Mouse (Mus musculus): ENCODE results near the gene Usp46. TPM values are rescaled to one million over a fixed set of nuclear protein-coding genes. Genes with fewer than 3 reads are reported as not detected.

The Usp46 gene
- polyA plus RNA-seq, 1 experiment from 2014 or later: 52.3 TPM

DNA sequence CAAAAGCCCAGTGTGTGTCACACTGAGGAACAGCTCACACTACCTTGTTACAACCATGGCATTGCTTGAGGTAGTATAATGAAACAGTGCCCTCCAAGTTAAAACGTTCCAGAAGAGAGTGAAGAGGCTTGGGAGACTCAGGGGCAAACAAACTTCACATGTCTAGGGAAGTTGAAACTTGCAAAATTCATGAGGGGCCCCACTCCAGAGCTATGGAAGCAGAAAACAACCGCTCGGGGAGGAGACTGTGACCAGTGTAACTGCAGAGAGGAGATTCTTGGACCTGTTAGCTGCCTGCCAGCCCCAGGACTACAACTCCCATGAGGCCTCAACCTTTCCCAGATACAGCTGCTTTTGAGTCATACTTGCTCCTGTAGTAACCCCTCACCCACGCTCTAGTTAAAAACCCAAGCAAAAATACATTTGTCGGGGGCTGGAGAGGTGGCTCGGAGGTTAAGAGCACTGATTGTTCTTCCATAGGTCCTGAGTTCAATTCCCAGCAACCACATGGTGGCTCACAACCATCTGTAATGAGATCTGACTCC, 25.4 kb downstream of the Usp46 start:
- peak; percentile 46 for ATAC-seq (ENCODE audit: low read depth)
- H3K4me3 ChIP-seq (ENCODE audit: low read length): no peak overlapping the region
- peaks cover 1% of the 10 kb centered on the region; the same call in 1 of the 2 replicates for H3K36me3 ChIP-seq (ENCODE audit: control insufficient read depth, insufficient read depth, low read length)
- WGBS: 61% methylated on average over 6 of the region's 6 CpGs
- H3K4me2 ChIP-seq (ENCODE audit: low read depth, low read length): no peak overlapping the region
- no peaks in the 10 kb centered on the region for H3K9me3 ChIP-seq (ENCODE audit: control insufficient read depth, low read length)
- H3K27ac ChIP-seq (ENCODE audit: low read length): no peak overlapping the region
- H3K27me3 ChIP-seq (ENCODE audit: control insufficient read depth, insufficient read depth, low read depth, low read length): no peaks in the 10 kb centered on the region
- H3K9ac ChIP-seq (ENCODE audit: low read length): no peak overlapping the region
- peaks cover 5% of the 10 kb centered on the region; the same call in 1 of the 2 replicates for H3K4me1 ChIP-seq (replicated peaks; ENCODE audit: control insufficient read depth, insufficient read depth, low read length)

DNA sequence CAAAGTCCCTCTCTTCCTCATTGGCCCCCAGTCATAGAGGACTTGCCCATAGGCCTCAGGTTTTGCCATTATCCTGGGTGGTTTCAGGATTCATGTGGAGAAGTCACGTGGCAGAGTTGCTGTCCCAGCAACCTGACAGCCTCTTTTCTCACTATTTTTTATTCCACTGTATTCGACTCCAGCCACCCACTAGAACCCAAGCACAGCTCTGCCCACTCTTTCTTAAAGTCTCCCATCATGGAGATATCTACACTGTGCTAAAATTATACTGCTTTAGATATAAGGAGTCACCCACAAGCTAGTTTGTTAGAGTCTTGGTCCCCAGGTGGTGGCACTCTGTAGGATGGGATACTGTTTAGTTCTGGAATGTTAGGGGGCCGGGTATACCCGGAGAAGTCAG, 27.7 kb downstream of the Usp46 start:
- no peak overlapping the region for H3K27ac ChIP-seq (ENCODE audit: low read length)
- H3K36me3 ChIP-seq (ENCODE audit: control insufficient read depth, insufficient read depth, low read length): peaks cover 6% of the 10 kb centered on the region
- WGBS: 89% methylated on average over 4 of the region's 4 CpGs
- H3K27me3 ChIP-seq (ENCODE audit: control insufficient read depth, insufficient read depth, low read depth, low read length): no peaks in the 10 kb centered on the region
- peaks cover 5% of the 10 kb centered on the region; the same call in 1 of the 2 replicates for H3K4me1 ChIP-seq (replicated peaks; ENCODE audit: control insufficient read depth, insufficient read depth, low read length)
- ATAC-seq (ENCODE audit: low read depth): no peak
- H3K9me3 ChIP-seq (ENCODE audit: control insufficient read depth, low read length): no peaks in the 10 kb centered on the region
- no peak overlapping the region for H3K9ac ChIP-seq (ENCODE audit: low read length)
- no peak overlapping the region for H3K4me3 ChIP-seq (ENCODE audit: low read length)
- no peak overlapping the region for H3K4me2 ChIP-seq (ENCODE audit: low read depth, low read length)

DNA sequence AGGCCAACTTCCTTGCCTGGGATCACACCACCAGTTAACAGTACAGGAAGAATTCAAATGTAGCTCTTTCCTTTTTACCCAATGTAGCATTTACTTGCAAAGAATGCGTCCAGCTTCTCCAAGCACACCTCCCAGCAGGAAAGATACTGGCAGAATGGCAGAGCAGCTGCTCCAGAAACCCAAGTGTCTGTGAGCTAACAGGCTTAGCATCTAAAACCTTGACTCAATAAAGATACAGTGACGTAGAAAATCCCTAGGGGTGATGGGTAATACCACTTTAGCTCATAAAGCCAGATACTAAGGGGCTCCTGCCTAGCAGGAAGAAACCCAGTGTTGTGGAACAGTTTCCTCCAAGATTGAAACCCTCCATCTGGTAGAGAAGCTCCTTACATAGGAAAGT, 32.8 kb downstream of the Usp46 start:
- peaks cover 21% of the 10 kb centered on the region for H3K36me3 ChIP-seq (ENCODE audit: control insufficient read depth, insufficient read depth, low read length)
- H3K27me3 ChIP-seq (ENCODE audit: control insufficient read depth, insufficient read depth, low read depth, low read length): no peaks in the 10 kb centered on the region
- H3K27ac ChIP-seq (ENCODE audit: low read length): no peak overlapping the region
- 80% methylated on average over 2 of the region's 2 CpGs for WGBS
- no peaks in the 10 kb centered on the region for H3K9me3 ChIP-seq (ENCODE audit: control insufficient read depth, low read length)
- H3K4me1 ChIP-seq (replicated peaks; ENCODE audit: control insufficient read depth, insufficient read depth, low read length): peaks cover 7% of the 10 kb centered on the region
- H3K4me2 ChIP-seq (ENCODE audit: low read depth, low read length): no peak overlapping the region
- H3K9ac ChIP-seq (ENCODE audit: low read length): no peak overlapping the region
- H3K4me3 ChIP-seq (ENCODE audit: low read length): no peak overlapping the region
- ATAC-seq (ENCODE audit: low read depth): no peak

DNA sequence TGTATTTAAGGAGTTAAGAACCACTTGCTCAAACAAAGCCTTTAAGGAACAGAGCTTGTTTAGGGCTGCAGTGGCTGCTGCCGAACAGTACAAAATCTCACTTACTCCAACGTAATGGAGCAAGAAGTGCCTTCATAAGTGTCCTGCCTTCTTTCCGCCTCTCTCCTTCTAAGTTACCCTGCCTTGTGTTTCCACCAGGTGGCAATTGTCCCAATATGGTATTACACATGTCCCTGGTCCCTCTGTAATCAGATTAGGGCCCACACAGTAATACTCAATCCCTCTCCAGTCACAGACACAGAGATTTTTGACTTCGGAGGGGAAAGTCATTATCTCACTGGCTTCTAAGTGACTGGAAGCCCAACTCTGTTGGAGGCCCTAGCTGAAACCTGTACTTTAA, 34.1 kb downstream of the Usp46 start:
- Histone ChIP-seq H3K9me3 (ENCODE audit: control insufficient read depth, low read length) (no peaks in the 10 kb centered on the region), H3K9ac (ENCODE audit: low read length) (no peak overlapping the region), H3K27me3 (ENCODE audit: control insufficient read depth, insufficient read depth, low read depth, low read length) (no peaks in the 10 kb centered on the region), H3K4me2 (ENCODE audit: low read depth, low read length) (no peak overlapping the region), H3K27ac (ENCODE audit: low read length) (no peak overlapping the region), H3K4me3 (ENCODE audit: low read length) (no peak overlapping the region), H3K36me3 (ENCODE audit: control insufficient read depth, insufficient read depth, low read length) (peaks cover 21% of the 10 kb centered on the region), H3K4me1 (replicated peaks; ENCODE audit: control insufficient read depth, insufficient read depth, low read length) (peaks cover 9% of the 10 kb centered on the region)
- WGBS: 79% methylated on average over 4 of the region's 4 CpGs
- ATAC-seq (ENCODE audit: low read depth): 0 out of 2 replicates have a peak, but pooled peaks have one; percentile 20

DNA sequence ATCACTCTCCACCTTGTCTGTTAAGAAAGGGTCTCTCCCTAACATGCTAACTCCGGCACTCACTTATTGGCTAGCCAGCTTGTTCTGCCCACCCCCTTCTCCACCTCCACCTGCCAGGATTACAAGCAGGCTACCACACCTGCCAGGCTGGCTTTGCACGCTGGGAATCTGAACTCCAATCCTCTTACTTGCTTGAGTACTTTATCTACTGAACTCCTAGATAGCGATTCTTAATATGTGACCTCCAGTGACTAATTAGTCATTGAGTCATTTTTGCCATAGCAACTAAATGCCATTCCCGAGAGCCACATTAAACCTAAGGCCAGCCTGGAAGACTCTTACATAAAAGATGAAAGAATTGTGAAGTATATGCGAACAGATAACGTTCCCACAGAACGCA, 38.4 kb downstream of the Usp46 start:
- Histone ChIP-seq H3K4me1 (replicated peaks; ENCODE audit: control insufficient read depth, insufficient read depth, low read length) (peaks cover 7% of the 10 kb centered on the region; the same call in 1 of the 2 replicates), H3K4me2 (ENCODE audit: low read depth, low read length) (no peak overlapping the region), H3K27ac (ENCODE audit: low read length) (no peak overlapping the region), H3K36me3 (ENCODE audit: control insufficient read depth, insufficient read depth, low read length) (peaks cover 19% of the 10 kb centered on the region), H3K27me3 (ENCODE audit: control insufficient read depth, insufficient read depth, low read depth, low read length) (no peaks in the 10 kb centered on the region), H3K9ac (ENCODE audit: low read length) (no peak overlapping the region), H3K9me3 (ENCODE audit: control insufficient read depth, low read length) (no peaks in the 10 kb centered on the region), H3K4me3 (ENCODE audit: low read length) (no peak overlapping the region)
- peak; percentile 45; the same call in 1 of the 2 replicates for ATAC-seq (ENCODE audit: low read depth)
- WGBS: 39% methylated on average over 7 of the region's 7 CpGs

DNA sequence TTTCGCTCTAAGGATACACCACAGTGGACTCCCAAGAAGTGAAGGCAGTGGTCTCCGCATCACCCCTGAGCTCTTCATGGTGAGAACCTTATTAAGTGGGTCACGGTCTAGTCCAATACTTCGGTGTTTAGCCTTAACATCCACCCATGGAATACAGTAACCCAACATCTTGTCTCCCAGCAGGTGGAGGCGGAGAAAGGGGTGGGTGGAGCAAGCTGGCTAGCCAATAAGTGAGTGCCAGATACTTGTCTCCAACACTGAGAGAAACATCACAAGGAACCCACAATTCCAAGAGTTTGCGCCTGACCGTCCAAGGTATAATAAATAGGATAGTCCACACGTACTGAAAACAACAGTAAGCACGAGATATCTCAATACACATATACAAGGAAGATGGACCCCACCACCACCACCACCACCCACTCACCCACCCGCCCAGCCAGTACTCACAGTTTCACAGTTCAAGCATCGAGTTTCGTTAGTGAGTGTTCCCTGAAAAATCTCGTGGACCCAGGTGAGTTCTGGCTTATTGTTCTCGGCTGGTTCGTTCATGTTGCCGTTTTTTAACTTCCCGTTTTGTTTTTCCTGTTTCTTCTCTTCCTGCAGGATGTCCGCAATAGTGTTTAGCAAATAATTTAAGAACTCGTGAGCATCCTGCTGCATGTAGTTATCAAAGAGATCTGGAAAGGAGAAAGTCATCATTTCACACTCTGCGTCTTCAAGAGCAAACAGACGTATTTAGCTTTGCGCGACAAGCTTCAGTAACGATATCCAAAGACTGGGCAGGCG, 39.3 kb downstream of the Usp46 start:
- H3K27ac ChIP-seq (ENCODE audit: low read length): no peak overlapping the region

DNA sequence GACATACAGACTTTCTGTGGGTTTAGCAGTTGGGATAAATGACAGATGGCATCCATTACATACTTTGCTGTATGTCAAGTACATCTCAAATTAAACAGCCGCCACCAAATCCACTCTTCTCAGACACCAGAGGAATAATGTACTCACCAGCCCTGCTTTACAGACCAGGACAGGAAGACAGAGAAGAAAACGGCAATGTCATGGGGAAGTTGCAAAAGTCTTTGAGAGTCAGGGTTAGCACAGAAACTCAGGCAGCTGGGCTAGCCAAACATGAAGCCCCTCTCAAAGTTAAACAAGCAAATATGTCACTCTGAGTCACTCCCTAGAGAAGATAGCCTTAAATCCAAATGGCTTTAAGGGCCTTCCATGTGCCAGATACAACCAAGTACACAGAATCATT, 40.0 kb downstream of the Usp46 start:
- Histone ChIP-seq H3K4me3 (ENCODE audit: low read length) (no peak overlapping the region), H3K9ac (ENCODE audit: low read length) (no peak overlapping the region), H3K9me3 (ENCODE audit: control insufficient read depth, low read length) (no peaks in the 10 kb centered on the region), H3K4me2 (ENCODE audit: low read depth, low read length) (no peak overlapping the region), H3K27me3 (ENCODE audit: control insufficient read depth, insufficient read depth, low read depth, low read length) (no peaks in the 10 kb centered on the region), H3K27ac (ENCODE audit: low read length) (no peak overlapping the region), H3K4me1 (replicated peaks; ENCODE audit: control insufficient read depth, insufficient read depth, low read length) (peaks cover 7% of the 10 kb centered on the region; the same call in 1 of the 2 replicates), H3K36me3 (ENCODE audit: control insufficient read depth, insufficient read depth, low read length) (peaks cover 19% of the 10 kb centered on the region)
- no peak for ATAC-seq (ENCODE audit: low read depth)
- 82% methylated on average over 2 of the region's 2 CpGs for WGBS

More for the DNA sequence above, 39.3 kb downstream of the Usp46 start:
- 81% methylated on average over 25 of the region's 25 CpGs for WGBS
- H3K4me1 ChIP-seq (replicated peaks; ENCODE audit: control insufficient read depth, insufficient read depth, low read length): peaks cover 7% of the 10 kb centered on the region; the same call in 1 of the 2 replicates
- H3K9me3 ChIP-seq (ENCODE audit: control insufficient read depth, low read length): no peaks in the 10 kb centered on the region
- no peak overlapping the region for H3K9ac ChIP-seq (ENCODE audit: low read length)
- no peak overlapping the region for H3K4me2 ChIP-seq (ENCODE audit: low read depth, low read length)
- no peaks in the 10 kb centered on the region for H3K27me3 ChIP-seq (ENCODE audit: control insufficient read depth, insufficient read depth, low read depth, low read length)
- no peak for ATAC-seq (ENCODE audit: low read depth)
- H3K4me3 ChIP-seq (ENCODE audit: low read length): no peak overlapping the region
- H3K36me3 ChIP-seq (ENCODE audit: control insufficient read depth, insufficient read depth, low read length): peaks cover 19% of the 10 kb centered on the region

DNA sequence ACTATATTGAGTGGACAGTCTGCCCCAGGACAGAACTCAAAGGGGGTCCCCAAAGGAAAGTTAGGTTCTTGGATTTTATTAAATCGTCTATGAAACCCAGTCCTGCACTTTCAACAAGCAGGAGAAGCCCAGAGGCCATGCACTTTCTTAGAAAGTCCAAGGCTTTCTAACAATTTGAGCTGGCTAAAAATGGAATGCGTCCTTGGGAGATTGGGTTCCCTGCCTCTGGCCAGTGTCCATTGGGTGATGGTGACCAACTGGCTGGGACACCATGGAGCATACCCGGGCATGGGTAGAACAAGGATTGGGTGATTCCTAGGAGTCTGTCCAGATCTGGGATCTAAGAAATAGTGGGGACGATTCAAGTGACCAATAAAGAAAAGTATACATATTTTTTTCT, 47.7 kb downstream of the Usp46 start:
- 0 out of 2 replicates have a peak, but pooled peaks cover 2% of the 10 kb centered on the region for H3K9me3 ChIP-seq (ENCODE audit: control insufficient read depth, low read length)
- H3K9ac ChIP-seq (ENCODE audit: low read length): no peak overlapping the region
- H3K36me3 ChIP-seq (ENCODE audit: control insufficient read depth, insufficient read depth, low read length): peaks cover 21% of the 10 kb centered on the region
- no peak for ATAC-seq (ENCODE audit: low read depth)
- H3K4me3 ChIP-seq (ENCODE audit: low read length): no peak overlapping the region
- no peaks in the 10 kb centered on the region for H3K27me3 ChIP-seq (ENCODE audit: control insufficient read depth, insufficient read depth, low read depth, low read length)
- no peaks in the 10 kb centered on the region for H3K4me1 ChIP-seq (replicated peaks; ENCODE audit: control insufficient read depth, insufficient read depth, low read length)
- no peak overlapping the region for H3K4me2 ChIP-seq (ENCODE audit: low read depth, low read length)
- no peak overlapping the region for H3K27ac ChIP-seq (ENCODE audit: low read length)
- 92% methylated on average over 4 of the region's 4 CpGs for WGBS

DNA sequence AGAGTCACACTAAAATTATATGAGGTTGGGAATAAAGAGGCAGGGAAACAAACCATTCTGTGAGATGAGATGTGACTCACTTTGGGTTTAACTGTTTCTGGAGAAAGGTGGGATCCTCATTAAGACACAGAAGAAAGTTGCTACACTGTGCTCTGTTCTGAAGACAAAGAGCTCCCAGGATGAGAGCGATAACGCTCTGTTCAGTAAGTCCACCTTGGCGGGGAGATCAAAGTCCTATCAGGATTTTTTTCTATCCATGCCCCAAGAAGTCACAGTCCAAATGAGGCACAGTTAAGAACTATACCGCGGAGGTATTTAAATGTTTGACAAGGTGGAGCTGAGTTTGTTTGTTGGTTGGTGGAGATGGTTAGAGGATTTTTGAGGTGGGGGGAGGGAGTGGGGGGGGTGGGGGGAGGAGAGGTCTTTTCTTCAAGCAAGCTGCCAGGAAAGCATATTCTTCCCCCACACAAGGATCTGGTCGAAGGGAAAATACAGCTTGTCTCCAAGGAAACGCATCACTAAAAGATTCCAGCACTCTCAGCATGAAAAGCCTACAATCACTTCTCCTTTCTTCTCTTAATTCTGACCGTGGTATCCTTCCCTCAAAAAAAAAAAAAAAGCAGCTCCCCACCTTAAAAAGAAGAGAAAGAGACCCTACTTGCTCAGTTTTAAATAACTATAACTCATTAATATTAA, 49.2 kb downstream of the Usp46 start:
- Histone ChIP-seq H3K27me3 (ENCODE audit: control insufficient read depth, insufficient read depth, low read depth, low read length) (no peaks in the 10 kb centered on the region), H3K4me3 (ENCODE audit: low read length) (no peak overlapping the region), H3K4me1 (replicated peaks; ENCODE audit: control insufficient read depth, insufficient read depth, low read length) (no peaks in the 10 kb centered on the region), H3K9ac (ENCODE audit: low read length) (no peak overlapping the region), H3K36me3 (ENCODE audit: control insufficient read depth, insufficient read depth, low read length) (peaks cover 30% of the 10 kb centered on the region), H3K4me2 (ENCODE audit: low read depth, low read length) (no peak overlapping the region), H3K27ac (ENCODE audit: low read length) (no peak overlapping the region), H3K9me3 (ENCODE audit: control insufficient read depth, low read length) (0 out of 2 replicates have a peak, but pooled peaks cover 2% of the 10 kb centered on the region)
- WGBS: 86% methylated on average over 8 of the region's 8 CpGs
- no peak for ATAC-seq (ENCODE audit: low read depth)

All from lung, embryonic 16.5 days (tissue).